Mouse (Mus musculus) lung, adult 2 months (tissue): ENCODE measurements around the gene Pcx.

Experiments used
- CTCF ChIP-seq: fragments of 200-500 bp; IDR thresholded peaks from 2 replicates; pipeline ENCODE4 v1.5.1; 2011; ENCODE audit warnings: mild to moderate bottlenecking, low read length, control low read depth; ENCODE audit not compliant: insufficient read depth
- POLR2A ChIP-seq: fragments of 200-500 bp; IDR thresholded peaks from 2 replicates; pipeline ENCODE4 v1.6.1; 2011; ENCODE audit warnings: low read depth, mild to moderate bottlenecking, control low read depth, low read length, borderline replicate concordance; ENCODE audit errors: extremely low read depth

DNA sequence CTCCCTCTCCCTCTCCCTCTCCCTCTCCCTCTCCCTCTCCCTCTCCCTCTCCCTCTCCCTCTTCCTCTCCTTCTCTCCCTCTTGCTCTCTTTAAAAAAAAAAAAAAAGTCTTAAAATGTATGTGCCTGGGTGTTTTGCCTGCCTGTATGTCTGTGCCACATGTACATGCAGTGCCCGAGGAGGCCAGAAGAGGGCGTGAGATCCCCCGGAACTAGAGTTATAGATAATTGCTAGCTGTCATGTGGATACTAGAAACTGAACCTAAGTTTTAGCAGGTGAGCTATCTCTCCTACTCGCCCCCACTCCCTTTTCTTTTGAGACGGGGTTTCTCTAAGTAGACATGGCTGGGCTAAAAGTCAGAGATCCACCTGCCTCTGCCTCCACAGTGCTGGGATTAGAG lies 41.9 kb upstream of the Pcx start:
- TF ChIP-seq CTCF (0 out of 2 replicates have a peak, but pooled peaks have one; percentile 30), POLR2A (no peak)
